Mouse (Mus musculus): ENCODE data around the gene Snapc4.

DNA sequence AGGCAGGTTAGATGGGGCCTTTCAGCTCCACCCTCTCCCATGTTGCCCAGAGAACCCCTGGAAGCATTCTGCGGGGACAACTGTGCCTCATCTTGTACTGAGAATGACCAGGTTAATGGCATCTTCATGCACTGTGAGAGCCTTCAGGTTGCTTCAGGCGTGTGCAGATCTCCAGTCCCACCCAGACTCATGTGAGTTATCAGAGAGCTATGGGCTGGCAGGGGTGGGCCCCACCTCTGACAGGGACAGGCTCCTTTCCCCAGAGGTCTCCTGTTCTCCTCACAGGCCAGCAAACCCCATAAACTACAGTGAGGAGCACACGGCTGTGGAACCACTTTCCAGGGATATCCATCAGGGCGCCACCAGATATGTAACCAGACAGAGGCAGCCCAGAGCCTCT lies 20.6 kb upstream of the Snapc4 start:
- TF ChIP-seq CTCF (IDR thresholded peaks at IDR 0.05; ENCODE audit: low read depth), result no peak
- no peak for TF ChIP-seq EP300 (optimal IDR thresholded peaks at IDR 0.05)
